Mouse (Mus musculus) liver, embryonic 14.5 days (tissue): ENCODE measurements around the gene Gm9573.

Source experiments
- CTCF ChIP-seq: IDR thresholded peaks from 2 replicates; pipeline ENCODE4 v1.5.1; 2016; ENCODE audit warnings: antibody characterized with exemption, low read depth, control low read depth
- EP300 ChIP-seq: IDR thresholded peaks from 2 replicates; pipeline ENCODE4 v1.6.1; 2016; ENCODE audit warnings: antibody characterized with exemption, low read depth

DNA sequence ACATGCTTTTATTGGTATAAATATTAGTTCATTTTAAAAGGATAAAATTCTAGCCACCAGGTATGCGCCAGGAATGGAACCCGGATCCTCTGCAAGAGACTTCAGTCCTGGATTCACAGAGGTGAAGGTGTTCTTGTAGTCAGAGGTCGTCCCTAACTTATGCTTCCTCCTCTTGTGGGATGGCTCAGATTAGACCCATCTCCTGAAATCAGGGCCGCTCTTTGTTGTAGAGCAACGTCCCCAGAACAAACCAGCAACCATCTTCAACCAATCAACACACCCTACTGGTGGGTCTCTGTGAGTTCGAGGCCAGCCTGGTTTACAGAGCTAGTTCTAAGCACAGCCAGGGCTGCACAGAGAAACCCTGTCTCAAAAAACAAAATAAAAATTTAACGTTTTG lies 32.0 kb downstream of the Gm9573 start:
- no peak for TF ChIP-seq CTCF
- no peak for TF ChIP-seq EP300
